Mouse (Mus musculus): ENCODE data around the gene Zbtb38.

DNA sequence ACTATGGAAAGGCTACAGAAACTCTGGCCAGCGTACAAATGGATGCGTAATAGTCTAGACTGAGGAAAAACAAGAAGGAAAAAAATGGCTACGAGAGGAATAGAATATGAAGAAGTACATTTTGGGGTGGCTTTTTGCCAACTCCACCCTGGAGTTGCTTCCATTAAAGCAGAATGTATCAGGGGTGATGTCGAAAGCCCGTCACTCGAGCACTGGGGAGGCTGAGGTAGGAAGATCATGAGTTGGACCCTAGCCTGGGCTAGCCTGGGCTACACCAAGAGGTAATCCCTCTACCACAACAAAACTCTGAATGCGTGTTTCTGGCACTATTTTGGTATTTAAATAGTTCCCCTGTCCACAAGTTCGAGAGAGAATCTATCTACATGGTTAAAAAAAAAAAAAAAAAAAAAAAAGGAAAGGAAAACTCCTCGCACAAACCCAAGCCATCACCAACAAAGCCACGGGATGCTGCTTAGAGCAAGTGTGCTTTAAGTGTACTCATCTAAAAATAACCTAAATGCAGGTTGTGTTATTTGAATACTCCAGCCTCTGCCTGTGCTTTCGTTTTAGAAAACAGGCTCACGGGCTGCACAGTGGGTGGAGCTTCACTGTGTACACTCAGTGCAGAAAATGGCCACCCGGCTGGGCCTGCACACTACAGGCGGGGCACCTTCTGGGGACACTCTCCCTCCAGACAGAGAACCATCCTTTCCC lies 39.7 kb downstream of the Zbtb38 start:
- TF ChIP-seq CTCF (IDR thresholded peaks at IDR 0.05; ENCODE audit: low read depth) (no peak), EP300 (IDR thresholded peaks at IDR 0.05; ENCODE audit: low read depth) (no peak)
